Mouse (Mus musculus): ENCODE measurements around the gene Iqgap1.
"Not testable (repeated sequence)": the region's sequence is repeated elsewhere in the genome, so short reads cannot be mapped to it uniquely, and the experiment has no call there.

Iqgap1 gene

GRCm38 (mm10) chr7:80754086-80754485 is 71.7 kb downstream of the Iqgap1 start:
- DNase-seq, result no peak

- no peak for DNase-seq
These were observed 72.2 kb downstream of the Iqgap1 start for GRCm38 (mm10) chr7:80753613-80754012.

- no peak for DNase-seq
These were observed 76.2 kb downstream of the Iqgap1 start for GRCm38 (mm10) chr7:80749624-80750023.

GRCm38 (mm10) chr7:80749109-80749508 is 76.7 kb downstream of the Iqgap1 start:
- not testable (repeated sequence) for DNase-seq

- no peak for DNase-seq
These were observed 78.4 kb downstream of the Iqgap1 start for GRCm38 (mm10) chr7:80747371-80747770.

- no peak for DNase-seq
These were observed 79.5 kb downstream of the Iqgap1 start for GRCm38 (mm10) chr7:80746166-80746761.

- DNase-seq, result no peak
These were observed 80.0 kb downstream of the Iqgap1 start for GRCm38 (mm10) chr7:80745746-80746145.

GRCm38 (mm10) chr7:80745250-80745649 is 80.5 kb downstream of the Iqgap1 start:
- DNase-seq, result no peak

GRCm38 (mm10) chr7:80743920-80744630 is 81.7 kb downstream of the Iqgap1 start:
- DNase-seq, result no peak

GRCm38 (mm10) chr7:80742671-80743070 is 83.1 kb downstream of the Iqgap1 start:
- DNase-seq, result no peak

GRCm38 (mm10) chr7:80740954-80741353 is 84.8 kb downstream of the Iqgap1 start:
- peak; percentile 86 for DNase-seq

GRCm38 (mm10) chr7:80736199-80736598 is 89.6 kb downstream of the Iqgap1 start:
- DNase-seq, result no peak

GRCm38 (mm10) chr7:80732986-80733385 is 92.8 kb downstream of the Iqgap1 start:
- no peak for DNase-seq

GRCm38 (mm10) chr7:80729662-80730061 is 96.1 kb downstream of the Iqgap1 start:
- DNase-seq, result peak; percentile 76

GRCm38 (mm10) chr7:80721041-80721440 is 104.7 kb downstream of the Iqgap1 start:
- DNase-seq, result peak; percentile 41

- DNase-seq, result no peak
These were observed 106.2 kb downstream of the Iqgap1 start for GRCm38 (mm10) chr7:80719582-80719981.

- DNase-seq, result no peak
These were observed 106.7 kb downstream of the Iqgap1 start for GRCm38 (mm10) chr7:80719038-80719437.

- no peak for DNase-seq
These were observed 107.3 kb downstream of the Iqgap1 start for GRCm38 (mm10) chr7:80718471-80718870.

- DNase-seq, result no peak
These were observed 109.0 kb downstream of the Iqgap1 start for GRCm38 (mm10) chr7:80716758-80717157.

- DNase-seq, result no peak
These were observed 110.5 kb downstream of the Iqgap1 start for GRCm38 (mm10) chr7:80715306-80715705.

GRCm38 (mm10) chr7:80711496-80711895 is 114.3 kb downstream of the Iqgap1 start:
- no peak for DNase-seq

- no peak for DNase-seq
These were observed 115.4 kb downstream of the Iqgap1 start for GRCm38 (mm10) chr7:80710333-80710732.

- no peak for DNase-seq
These were observed 121.7 kb downstream of the Iqgap1 start for GRCm38 (mm10) chr7:80704066-80704465.

- DNase-seq, result no peak
These were observed 123.3 kb downstream of the Iqgap1 start for GRCm38 (mm10) chr7:80702510-80702909.

- no peak for DNase-seq
These were observed 126.1 kb downstream of the Iqgap1 start for GRCm38 (mm10) chr7:80699709-80700108.

All from right cerebral cortex, postnatal 14 days (tissue).